Mouse (Mus musculus) induced T-regulatory cell, adult 2 months (primary cell): ENCODE measurements around the gene Cmtm6.
"Not testable (repeated sequence)": the region's sequence is repeated elsewhere in the genome, so short reads cannot be mapped to it uniquely, and the experiment has no call there.

Experiments
- DNase-seq: peaks from one replicate; pipeline ENCODE4 v3.0.0-alpha.2; 2012; ENCODE audit warnings: low read depth

Gene Cmtm6

GRCm38 (mm10) chr9:114731011-114731755 is at the start of gene Cmtm6:
Gene Cmtm6, plus strand, starts transcription at chr9:114731116.
- DNase-seq: peak; percentile 99

- no peak for DNase-seq
Measured at GRCm38 (mm10) chr9:114682193-114682592, 48.7 kb upstream of the Cmtm6 start.

- DNase-seq: peak; percentile 53
Measured at GRCm38 (mm10) chr9:114686245-114686644, 44.7 kb upstream of the Cmtm6 start.

GRCm38 (mm10) chr9:114687639-114688038 is 43.3 kb upstream of the Cmtm6 start:
- DNase-seq: peak; percentile 24

GRCm38 (mm10) chr9:114688252-114688952 is 42.5 kb upstream of the Cmtm6 start, which contains the start of gene Dync1li1:
Gene Dync1li1, plus strand, starts transcription at chr9:114688790.
- DNase-seq: peak; percentile 97

GRCm38 (mm10) chr9:114688953-114689407 is 41.9 kb upstream of the Cmtm6 start:
- DNase-seq: no peak

GRCm38 (mm10) chr9:114690119-114690601 is 40.8 kb upstream of the Cmtm6 start:
- peak; percentile 28 for DNase-seq

GRCm38 (mm10) chr9:114691112-114691511 is 39.8 kb upstream of the Cmtm6 start:
- DNase-seq: no peak

- DNase-seq: not testable (repeated sequence)
Measured at GRCm38 (mm10) chr9:114695662-114696061, 35.3 kb upstream of the Cmtm6 start.

GRCm38 (mm10) chr9:114697072-114697471 is 33.8 kb upstream of the Cmtm6 start:
- DNase-seq: no peak

- no peak for DNase-seq
Measured at GRCm38 (mm10) chr9:114697926-114698325, 33.0 kb upstream of the Cmtm6 start.

GRCm38 (mm10) chr9:114699262-114699661 is 31.7 kb upstream of the Cmtm6 start:
- DNase-seq: no peak

- no peak for DNase-seq
Measured at GRCm38 (mm10) chr9:114699882-114700665, 30.8 kb upstream of the Cmtm6 start.

- no peak for DNase-seq
Measured at GRCm38 (mm10) chr9:114701031-114701430, 29.9 kb upstream of the Cmtm6 start.

- DNase-seq: no peak
Measured at GRCm38 (mm10) chr9:114701921-114702320, 29.0 kb upstream of the Cmtm6 start.

- no peak for DNase-seq
Measured at GRCm38 (mm10) chr9:114707805-114708204, 23.1 kb upstream of the Cmtm6 start.

GRCm38 (mm10) chr9:114710345-114710744 is 20.6 kb upstream of the Cmtm6 start:
- DNase-seq: peak; percentile 70

GRCm38 (mm10) chr9:114713481-114713880 is 17.4 kb upstream of the Cmtm6 start:
- no peak for DNase-seq

- no peak for DNase-seq
Measured at GRCm38 (mm10) chr9:114716677-114717331, 14.1 kb upstream of the Cmtm6 start.

GRCm38 (mm10) chr9:114727315-114727714 is 3.6 kb upstream of the Cmtm6 start:
- DNase-seq: peak; percentile 68

GRCm38 (mm10) chr9:114728432-114728831 is 2.5 kb upstream of the Cmtm6 start:
- DNase-seq: not testable (repeated sequence)
